Mouse (Mus musculus) layer of hippocampus, postnatal 25 days (tissue): Measurements from ENCODE around the gene Stambpl1. TPM values are rescaled to one million over a fixed set of nuclear protein-coding genes. Genes with fewer than 3 reads are reported as not detected.
"Not testable (repeated sequence)": the region's sequence is repeated elsewhere in the genome, so short reads cannot be mapped to it uniquely, and the experiment has no call there.

Source experiments
- DNase-seq, 2 experiments: peaks; one replicate each; pipeline ENCODE4 v3.0.0; 2022; ENCODE audit warnings: mixed read lengths in 2 of 2, low spot score in 1 of 2; ENCODE audit errors: extremely low spot score in 1 of 2
- total RNA-seq, 2 experiments: library from RNA; stranded (reverse); gene quantifications; 2 replicates each; pipeline ENCODE4 v1.2.3; 2021

Gene Stambpl1
- total RNA-seq, 2 experiments from 2014 or later: 20.6 to 22.2 TPM

GRCm38 (mm10) chr19:34195031-34195430 is 3.0 kb downstream of the Stambpl1 start:
- DNase-seq: no peak

- DNase-seq: no peak
Measured at GRCm38 (mm10) chr19:34198066-34198465, 6.0 kb downstream of the Stambpl1 start.

GRCm38 (mm10) chr19:34198901-34199300 is 6.9 kb downstream of the Stambpl1 start:
- no peak for DNase-seq

GRCm38 (mm10) chr19:34199488-34199887 is 7.5 kb downstream of the Stambpl1 start:
- DNase-seq: no peak

GRCm38 (mm10) chr19:34202668-34203067 is 10.6 kb downstream of the Stambpl1 start:
- DNase-seq: no peak

GRCm38 (mm10) chr19:34206128-34206527 is 14.1 kb downstream of the Stambpl1 start:
- DNase-seq: not testable (repeated sequence)

GRCm38 (mm10) chr19:34206760-34207440 is 14.9 kb downstream of the Stambpl1 start:
- DNase-seq: no peak

- DNase-seq: no peak
Measured at GRCm38 (mm10) chr19:34209031-34209430, 17.0 kb downstream of the Stambpl1 start.

- no peak for DNase-seq
Measured at GRCm38 (mm10) chr19:34209930-34210581, 18.0 kb downstream of the Stambpl1 start.

- DNase-seq: no peak
Measured at GRCm38 (mm10) chr19:34210841-34211240, 18.8 kb downstream of the Stambpl1 start.

GRCm38 (mm10) chr19:34212489-34213250 is 20.6 kb downstream of the Stambpl1 start:
- DNase-seq: no peak

- DNase-seq: no peak
Measured at GRCm38 (mm10) chr19:34213251-34213645, 21.2 kb downstream of the Stambpl1 start.

- DNase-seq: no peak
Measured at GRCm38 (mm10) chr19:34214136-34214535, 22.1 kb downstream of the Stambpl1 start.

GRCm38 (mm10) chr19:34216956-34217355 is 24.9 kb downstream of the Stambpl1 start:
- DNase-seq: no peak

GRCm38 (mm10) chr19:34217761-34218160 is 25.7 kb downstream of the Stambpl1 start:
- no peak for DNase-seq

- no peak for DNase-seq
Measured at GRCm38 (mm10) chr19:34219260-34219968, 27.4 kb downstream of the Stambpl1 start.

- no peak for DNase-seq
Measured at GRCm38 (mm10) chr19:34220732-34221380, 28.8 kb downstream of the Stambpl1 start.

- no peak for DNase-seq
Measured at GRCm38 (mm10) chr19:34222805-34223204, 30.8 kb downstream of the Stambpl1 start.

GRCm38 (mm10) chr19:34231596-34231995 is 39.6 kb downstream of the Stambpl1 start:
- DNase-seq: no peak

- DNase-seq: no peak
Measured at GRCm38 (mm10) chr19:34232326-34232725, 40.3 kb downstream of the Stambpl1 start.
